Mouse (Mus musculus) naive thymus-derived CD4-positive, alpha-beta T cell, adult 2 months (primary cell): ENCODE measurements around the gene Txk.

Source experiments
- DNase-seq: peaks from one replicate; pipeline ENCODE4 v3.0.0-alpha.2; 2011; ENCODE audit warnings: low read depth

The Txk gene

GRCm38 (mm10) chr5:72751056-72751758, 1.4 kb downstream of the Txk start:
- no peak for DNase-seq

DNA sequence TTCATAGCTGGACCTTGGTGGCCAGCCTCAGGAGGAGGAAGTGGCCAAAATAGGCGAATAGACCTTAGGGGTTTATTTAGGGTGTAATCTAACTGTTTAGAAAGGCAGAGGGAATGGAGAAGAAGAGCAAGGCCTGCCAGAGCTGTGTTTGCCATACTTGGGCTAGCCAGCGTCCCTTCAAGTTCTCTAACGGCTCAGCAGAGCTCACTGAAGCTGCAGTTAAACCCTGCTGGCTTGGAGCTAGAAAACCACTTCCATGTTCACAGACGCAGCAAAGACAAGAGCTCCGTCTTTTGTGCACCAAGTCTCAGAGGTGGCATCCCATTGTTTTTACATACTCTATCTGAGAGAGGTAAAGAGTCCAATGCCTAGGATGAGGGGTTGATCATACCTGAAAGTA, 2.4 kb downstream of the Txk start:
- DNase-seq = peak; percentile 53

DNA sequence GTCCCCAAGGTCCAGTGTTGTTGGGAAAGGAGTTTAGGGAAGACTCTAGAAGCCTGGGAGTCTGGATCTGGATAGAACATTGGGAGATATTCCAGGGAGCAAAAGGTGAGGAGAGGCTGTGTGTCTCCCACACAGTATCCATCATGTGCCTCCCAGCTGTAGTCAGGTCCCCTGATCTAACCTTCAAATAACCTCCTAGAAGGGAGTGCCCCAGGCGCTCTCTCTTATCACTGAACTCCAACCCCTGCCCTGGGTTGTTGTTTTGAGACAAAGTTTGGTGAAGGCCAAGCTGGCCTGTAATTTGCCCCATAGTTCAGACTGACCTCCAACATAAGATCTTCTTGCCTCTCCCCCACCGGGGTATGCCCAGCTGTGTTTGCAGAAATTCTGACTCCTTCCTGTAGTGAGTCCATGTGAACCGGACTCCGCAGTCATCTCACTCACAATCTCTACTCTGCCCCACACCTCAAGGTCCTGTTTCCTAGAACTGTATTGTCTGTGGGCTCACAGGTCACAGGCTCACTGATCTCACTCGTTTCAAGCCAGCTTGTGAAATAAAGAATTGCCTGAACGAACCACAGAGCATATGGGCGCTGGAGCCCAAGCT, 3.8 kb downstream of the Txk start:
- DNase-seq = no peak

DNA sequence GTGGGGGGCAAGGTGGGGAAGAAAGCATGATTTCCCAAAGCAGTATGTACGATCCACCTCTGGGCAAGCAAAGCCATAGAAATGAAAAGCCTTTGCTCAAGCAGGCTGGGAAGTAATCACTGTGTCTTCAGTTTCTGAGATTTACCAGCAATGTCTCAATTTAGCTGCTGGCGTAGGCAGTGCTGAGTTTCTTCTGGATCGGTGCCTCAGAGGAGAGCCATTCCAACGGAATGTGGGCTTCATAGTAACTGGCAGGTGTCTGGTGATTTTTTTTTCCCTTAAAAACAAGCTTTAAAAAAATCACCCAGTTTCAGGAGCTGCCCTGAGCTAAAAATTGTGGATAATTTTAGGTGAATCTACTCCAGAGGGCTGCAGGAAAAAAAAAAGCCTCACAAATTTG, 5.2 kb downstream of the Txk start:
- DNase-seq = no peak

DNA sequence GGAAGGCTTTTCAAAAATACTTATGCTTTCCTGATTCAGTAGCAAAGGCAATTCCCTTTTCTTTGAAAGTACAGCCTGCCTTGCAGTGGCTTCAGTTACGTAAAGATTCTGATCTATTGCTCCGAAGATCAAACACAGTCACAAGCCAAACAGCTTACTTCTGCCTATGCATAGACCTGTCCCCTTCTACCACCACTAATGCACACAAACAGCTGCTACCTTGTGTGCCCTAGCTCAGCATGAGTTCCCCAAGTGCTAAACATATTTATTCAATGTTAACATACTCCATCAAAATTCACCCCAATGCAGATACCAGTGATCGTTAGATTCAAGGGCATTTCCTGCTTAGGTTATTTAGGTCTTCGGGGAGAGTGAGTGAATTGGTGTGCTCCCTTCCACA, 6.1 kb downstream of the Txk start:
- peak; percentile 66 for DNase-seq

DNA sequence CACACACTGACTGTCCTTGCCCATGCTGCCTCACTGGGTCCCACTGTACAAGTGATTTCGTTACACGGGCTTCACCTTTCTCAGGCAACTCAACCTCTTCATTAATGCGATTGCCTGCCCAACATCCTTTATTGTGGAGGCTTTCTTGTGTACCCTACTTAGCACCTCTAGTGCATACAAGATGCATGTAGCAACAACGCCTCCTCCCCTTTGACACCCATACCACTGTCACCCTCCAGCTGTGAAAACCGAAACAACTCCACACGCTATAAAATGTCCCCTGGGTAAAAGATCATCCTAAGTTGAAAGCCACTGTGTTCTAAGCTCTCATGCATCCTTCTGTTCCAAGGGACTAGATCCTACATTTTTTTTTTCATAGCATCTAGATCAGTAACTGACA, 9.5 kb downstream of the Txk start:
- no peak for DNase-seq

- DNase-seq = no peak
These were observed 15.7 kb downstream of the Txk start for GRCm38 (mm10) chr5:72736868-72737267.

DNA sequence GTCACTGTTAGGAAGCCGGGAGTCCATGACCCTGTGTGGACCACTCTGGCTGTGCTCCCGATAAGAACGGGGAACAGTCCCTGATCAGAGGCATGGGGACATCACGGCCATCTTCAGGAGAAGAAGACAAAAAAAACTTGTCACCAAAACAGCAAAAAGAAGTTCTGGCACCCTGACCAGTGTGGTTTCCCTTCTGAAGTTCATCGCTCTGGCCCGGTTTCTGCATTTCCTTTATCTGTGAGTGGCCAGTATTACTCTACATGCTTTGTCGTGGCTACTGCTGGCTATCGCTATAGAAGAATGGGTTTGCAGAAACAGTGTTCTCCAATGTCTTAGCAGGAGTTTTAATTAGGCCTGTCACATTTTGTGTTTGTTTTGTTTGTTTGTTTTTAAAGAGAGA, 16.1 kb downstream of the Txk start:
- no peak for DNase-seq

DNA sequence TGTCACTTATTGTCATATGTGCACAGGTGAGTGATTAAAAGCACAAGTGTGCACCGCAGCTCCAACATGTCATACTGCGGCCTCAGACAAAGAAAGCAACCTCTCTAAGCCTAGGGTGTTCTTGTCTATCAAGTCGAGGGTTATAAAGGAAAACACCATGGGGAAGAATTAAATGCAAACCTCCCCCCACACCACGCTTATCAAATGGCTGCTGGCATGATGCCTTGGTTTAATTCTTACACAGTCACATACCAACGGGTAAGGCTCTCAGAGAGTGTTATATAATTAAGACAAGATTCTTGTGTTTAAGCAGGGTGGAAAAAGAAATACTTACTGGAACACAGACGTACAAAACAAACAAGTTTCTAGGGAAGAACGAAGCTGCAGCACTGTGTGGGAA, 16.8 kb downstream of the Txk start:
- no peak for DNase-seq

GRCm38 (mm10) chr5:72732885-72733284, 19.7 kb downstream of the Txk start:
- no peak for DNase-seq

DNA sequence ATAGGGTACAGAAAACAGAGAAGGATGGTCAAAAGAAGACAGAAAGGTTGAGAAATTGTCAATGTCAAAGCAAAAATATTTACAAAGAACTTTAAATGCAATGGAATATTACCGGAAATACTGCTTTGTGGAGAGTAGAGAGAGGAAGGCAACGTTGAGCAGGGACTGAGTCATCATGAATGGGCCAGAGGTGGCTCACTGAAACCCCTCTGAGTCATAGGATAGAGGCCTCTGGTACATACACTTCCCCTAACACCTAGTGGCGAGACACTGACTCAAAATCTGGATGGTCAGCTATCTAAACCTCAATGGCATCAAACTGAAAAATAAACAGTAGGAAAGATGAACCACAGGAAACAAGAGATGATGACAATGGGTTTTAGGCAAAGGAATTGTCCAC, 27.2 kb downstream of the Txk start:
- DNase-seq = no peak

- DNase-seq = no peak
These were observed 29.1 kb downstream of the Txk start for GRCm38 (mm10) chr5:72723429-72723828.

- DNase-seq = peak; percentile 68
These were observed 32.0 kb downstream of the Txk start for GRCm38 (mm10) chr5:72720587-72720986.

- peak; percentile 84 for DNase-seq
These were observed 41.9 kb downstream of the Txk start for GRCm38 (mm10) chr5:72710572-72711278.

- DNase-seq = no peak
These were observed 42.6 kb downstream of the Txk start for GRCm38 (mm10) chr5:72709976-72710375.

DNA sequence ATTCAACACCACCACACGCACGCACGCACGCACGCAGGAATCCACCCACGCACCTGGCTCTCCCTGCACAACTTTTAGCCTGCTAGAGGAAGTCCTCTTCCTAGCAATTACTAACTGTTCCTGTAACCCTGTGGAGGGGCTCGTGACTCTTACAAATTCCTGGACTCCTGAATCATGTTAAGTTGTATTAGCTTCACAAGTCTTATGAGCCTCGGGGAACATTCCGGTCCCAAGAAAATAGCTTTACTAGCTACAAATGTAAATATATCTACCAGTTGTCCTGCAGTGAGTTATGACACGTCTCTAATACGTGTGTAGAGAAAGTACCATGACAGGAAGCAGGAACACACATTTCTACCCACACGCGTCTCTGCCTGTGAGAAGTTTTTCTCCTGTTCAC, 43.1 kb downstream of the Txk start:
- no peak for DNase-seq

DNA sequence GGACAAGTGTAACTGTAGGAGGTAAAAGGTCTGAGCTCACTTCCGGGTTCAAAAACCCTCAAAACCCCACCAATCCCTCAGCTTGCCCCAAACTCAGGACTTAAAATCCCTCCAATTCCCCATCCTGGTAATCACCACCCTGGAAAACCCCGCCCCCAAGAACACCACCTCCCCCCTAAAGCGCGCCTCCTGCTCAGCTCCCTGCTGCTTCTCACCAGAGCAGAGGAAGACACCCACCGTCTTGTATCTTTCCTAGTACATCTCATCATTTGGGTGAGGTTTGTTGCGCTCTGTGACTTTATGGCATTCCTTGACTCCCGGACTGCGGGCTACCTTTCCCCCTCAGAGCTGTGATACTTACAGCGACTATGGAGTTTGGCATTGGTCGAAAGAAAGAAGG, 45.9 kb downstream of the Txk start:
- DNase-seq = no peak

DNA sequence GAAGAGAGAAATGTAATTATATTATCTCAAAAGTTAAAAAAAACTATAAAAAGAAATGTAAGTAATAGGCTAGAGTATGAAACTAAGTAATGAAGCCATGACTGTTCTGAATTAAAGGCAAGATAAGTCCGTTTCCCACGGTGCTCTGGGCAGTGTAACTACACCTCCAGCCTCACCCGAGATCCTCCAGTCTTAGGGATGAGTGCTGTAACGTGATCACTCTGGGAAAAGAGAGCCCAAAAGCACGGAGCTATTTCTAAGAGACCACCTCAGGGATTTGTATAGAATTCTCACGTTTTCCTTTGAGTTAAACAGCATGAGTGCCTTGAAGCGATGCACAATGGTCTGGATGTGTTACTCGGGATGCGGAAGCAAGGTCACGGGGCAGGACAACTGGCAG, 46.5 kb downstream of the Txk start:
- DNase-seq = no peak

GRCm38 (mm10) chr5:72702202-72702601, 50.4 kb downstream of the Txk start:
- no peak for DNase-seq

- DNase-seq = no peak
These were observed 53.1 kb downstream of the Txk start for GRCm38 (mm10) chr5:72699500-72699818.

- DNase-seq = no peak
These were observed 53.6 kb downstream of the Txk start for GRCm38 (mm10) chr5:72698818-72699499.

DNA sequence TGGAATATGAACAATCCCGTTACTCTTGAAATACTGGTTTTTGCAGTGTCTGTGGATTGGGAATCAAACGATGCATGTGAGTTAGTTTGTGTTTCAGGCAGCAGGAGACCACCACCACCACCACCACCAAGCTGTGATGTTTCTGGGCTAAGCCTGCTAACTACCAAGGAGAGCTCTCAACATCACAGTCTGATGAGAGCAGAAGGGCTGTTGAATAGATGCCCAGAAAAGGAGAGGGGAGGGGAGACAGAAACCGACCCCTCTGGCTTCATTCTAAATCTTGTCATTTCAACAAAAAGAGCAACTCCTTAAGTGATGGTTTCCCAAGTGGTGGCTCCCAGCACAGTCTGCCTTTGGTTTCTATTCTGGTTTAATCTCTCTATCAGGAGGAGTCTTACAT, 54.2 kb downstream of the Txk start:
- no peak for DNase-seq

- DNase-seq = no peak
These were observed 56.1 kb downstream of the Txk start for GRCm38 (mm10) chr5:72696491-72696890.
